Mouse (Mus musculus): ENCODE measurements around the gene Prpf8.

- TF ChIP-seq POLR2A (IDR thresholded peaks at IDR 0.05; ENCODE audit: insufficient read depth, low read depth, low read length) = no peak
- no peak for TF ChIP-seq EP300 (IDR thresholded peaks at IDR 0.05; ENCODE audit: insufficient read depth, low read depth, low read length)
These were observed 48.4 kb upstream of the Prpf8 start for GRCm38 (mm10) chr11:75438194-75438593.
